Mouse (Mus musculus): ENCODE results near the gene 9930021J03Rik. TPM values are rescaled to one million over a fixed set of nuclear protein-coding genes. Genes with fewer than 3 reads are reported as not detected.

Gene 9930021J03Rik
- total RNA-seq (2021), result 10 to 100 TPM; 40.6 to 40.8 TPM
- long read RNA-seq, full-length matches to known transcripts, result 6 of 17 reads
- long read RNA-seq, partial matches to known transcripts, result 6 of 17 reads
- long read RNA-seq, other reads (novel, unspliced or antisense), result 5 of 17 reads

GRCm38 (mm10) chr19:29805917-29806785 lies at the start of gene 9930021J03Rik:
Gene 9930021J03Rik (minus strand): TSS chr19:29805989.
- peak; percentile 98 for DNase-seq (ENCODE audit: low spot score in 2 of 2)

DNA sequence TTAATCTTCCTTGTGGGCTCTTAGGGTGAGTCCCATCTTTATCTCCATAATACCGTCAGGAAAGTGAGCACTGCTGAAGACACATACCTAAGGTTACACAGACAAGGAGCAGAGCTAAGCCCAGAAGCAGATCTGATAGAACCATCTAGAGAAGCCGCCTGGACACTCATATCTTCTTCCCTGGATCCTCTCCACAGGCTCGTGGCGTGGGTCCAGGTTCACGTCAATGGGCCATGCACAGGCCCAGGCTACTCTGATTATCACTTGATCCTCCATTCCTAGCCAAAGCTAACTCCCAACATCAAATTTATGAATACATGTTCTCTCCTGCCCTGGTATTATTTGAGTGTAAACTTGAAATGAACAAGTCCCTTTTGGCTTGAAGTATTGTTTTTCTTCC lies 47.9 kb upstream of the 9930021J03Rik start:
- DNase-seq (ENCODE audit: low spot score in 2 of 2), result no peak

DNA sequence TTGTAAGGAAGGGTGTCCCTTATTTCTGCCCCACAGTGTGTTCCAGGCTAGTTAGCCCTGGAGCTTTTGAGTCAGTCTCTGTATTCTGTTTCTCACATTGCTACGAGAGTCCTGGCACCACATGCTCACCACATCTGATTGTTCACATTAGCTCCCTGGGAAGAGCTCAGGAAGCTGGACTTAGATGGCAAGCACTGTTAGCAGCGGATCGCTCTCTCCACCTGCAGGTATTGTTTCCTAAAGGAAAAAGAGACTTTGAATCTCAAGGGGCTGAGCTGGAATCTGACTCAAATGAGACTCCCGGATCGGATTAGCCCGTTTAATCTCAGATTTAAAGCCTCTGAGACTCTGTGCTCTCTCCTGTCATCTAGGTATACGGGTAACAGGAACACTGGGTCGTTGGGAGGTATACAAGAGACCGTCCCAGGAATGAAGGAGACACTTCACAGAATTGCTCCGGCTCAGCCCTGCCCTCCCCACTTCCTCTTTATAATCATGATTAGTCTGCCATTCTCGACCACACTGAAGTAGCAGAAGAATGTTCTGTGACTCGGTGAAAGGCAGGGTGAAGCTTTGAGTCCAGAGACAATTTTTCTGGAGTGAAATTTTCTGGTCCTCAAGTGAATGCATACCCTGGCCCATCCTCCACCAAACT lies 45.4 kb upstream of the 9930021J03Rik start:
- DNase-seq (ENCODE audit: low spot score in 2 of 2), result no peak

DNA sequence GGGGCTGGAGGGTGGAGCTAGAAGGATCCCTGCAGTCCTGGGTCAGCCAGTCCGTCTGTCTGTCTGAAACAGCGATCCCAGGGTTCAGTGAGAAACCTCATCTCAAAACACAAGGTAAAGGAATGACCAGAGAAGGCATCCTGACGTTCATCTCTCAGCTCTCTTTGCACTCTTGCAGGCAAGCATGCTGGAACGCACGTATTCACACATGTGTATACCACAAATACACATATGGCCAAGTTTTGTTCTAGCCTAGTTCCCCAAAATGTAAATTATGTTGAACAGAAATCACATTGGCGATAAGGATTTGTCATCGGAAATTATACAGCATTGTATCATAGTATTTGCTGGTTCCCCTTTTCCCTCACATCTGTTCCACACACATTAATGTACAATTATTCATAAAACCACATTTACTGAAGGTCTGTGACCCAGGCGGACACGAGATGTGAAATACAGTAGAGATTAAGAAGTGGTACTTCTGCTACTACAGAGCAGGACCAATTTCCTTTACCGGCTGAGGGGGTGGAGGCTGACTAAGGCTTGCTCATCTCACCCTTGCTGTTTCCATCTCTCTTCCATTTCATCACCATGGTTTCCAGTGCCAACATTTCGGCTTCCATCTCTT lies 44.2 kb upstream of the 9930021J03Rik start:
- DNase-seq (ENCODE audit: low spot score in 2 of 2), result no peak

DNA sequence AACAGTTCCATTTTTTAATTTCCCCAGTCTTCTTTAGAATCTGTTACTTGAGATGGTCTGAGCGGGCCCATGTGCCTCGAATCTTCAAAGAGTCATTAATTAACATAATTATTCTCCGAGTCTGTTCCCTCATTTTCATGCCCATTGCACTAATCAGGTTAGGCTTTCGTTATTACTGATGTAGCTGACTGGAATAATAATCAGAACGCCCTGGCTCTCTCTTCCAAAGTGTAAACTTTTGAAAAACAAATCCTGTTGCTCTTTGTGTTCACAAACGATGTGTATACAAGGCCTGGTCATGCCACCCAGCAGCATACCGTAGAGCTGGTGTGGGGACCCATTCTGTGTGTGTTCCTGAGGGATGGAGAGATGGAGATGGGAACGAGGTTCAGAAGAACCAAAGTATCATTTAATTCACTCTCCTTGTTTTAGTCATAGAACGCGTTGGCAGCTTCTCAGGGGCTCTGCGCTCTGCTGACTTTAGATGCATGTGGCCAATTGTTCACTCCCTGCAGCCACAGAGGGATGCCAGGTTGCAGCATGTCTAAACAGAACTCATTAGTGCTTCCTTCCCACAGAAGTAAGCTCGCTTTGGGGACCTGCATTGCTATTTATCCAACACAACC lies 38.4 kb upstream of the 9930021J03Rik start:
- peak in 1 of 2 experiments; percentile 37 for DNase-seq (ENCODE audit: low spot score in 2 of 2)

DNA sequence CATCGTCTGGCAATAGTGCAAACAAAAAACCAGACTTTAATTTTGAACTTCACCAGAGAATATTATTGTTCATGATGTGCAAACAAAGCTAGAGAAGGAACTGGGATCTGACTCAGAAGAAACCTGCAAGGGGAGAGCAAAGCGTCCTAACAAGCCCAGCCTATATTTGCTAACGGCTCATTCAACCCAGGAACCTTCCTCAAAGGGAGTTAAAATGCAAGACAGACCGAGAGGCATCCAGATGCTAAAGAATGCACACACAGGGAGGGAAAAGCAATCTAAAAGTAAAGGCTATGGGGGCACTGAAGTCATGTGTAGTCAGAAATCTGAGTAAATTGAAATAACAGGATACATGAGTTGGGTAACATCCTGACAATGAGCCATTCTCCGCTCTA lies 37.8 kb upstream of the 9930021J03Rik start:
- no peak for DNase-seq (ENCODE audit: low spot score in 2 of 2)

GRCm38 (mm10) chr19:29842973-29843372 lies 37.2 kb upstream of the 9930021J03Rik start:
- no peak for DNase-seq (ENCODE audit: low spot score in 2 of 2)

- DNase-seq (ENCODE audit: low spot score in 2 of 2), result peak; percentile 22 to 63
Measured at GRCm38 (mm10) chr19:29840642-29841041, 34.9 kb upstream of the 9930021J03Rik start.

DNA sequence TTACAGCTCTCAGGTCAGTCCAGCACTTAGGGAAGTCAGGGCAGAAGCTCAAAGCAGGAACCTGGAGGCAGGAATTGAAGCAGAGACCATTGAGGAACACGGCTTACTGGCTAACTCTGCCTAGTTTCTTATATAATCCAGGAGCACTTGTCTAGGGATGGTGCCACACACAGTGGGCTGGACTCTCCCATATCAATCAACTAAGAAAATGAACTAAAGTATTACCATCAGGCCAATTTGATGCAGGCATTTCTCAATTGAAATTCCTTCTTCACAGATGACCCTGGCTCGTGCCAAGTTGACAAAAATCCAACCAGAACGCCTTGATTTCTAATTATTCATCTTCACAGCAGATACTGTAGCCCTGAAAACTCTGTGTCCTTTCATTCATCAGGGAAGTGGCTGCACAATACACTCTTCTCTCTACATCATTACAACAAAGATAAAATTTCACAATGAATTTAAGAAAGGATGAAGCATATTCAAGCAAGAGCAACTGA lies 32.9 kb upstream of the 9930021J03Rik start:
- DNase-seq (ENCODE audit: low spot score in 2 of 2), result no peak

DNA sequence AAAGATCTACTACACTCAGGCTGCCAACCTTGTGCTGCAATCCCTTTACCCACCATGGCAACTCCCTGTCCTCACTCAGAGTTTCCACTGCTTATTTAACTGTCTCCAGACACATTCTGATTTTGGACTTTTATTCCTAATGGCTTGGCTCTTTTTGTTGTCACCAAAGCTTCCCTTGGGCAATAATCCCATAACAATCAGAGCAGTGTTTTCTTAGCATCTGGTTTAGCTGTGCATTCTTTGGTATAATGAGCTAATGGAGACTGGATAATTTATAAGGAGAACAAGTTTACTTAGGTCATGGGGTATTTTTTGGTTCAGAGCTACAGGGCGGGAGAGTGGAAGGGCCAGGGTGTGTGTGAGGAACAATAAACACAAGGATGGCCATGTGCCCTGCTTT lies 32.4 kb upstream of the 9930021J03Rik start:
- no peak for DNase-seq (ENCODE audit: low spot score in 2 of 2)

GRCm38 (mm10) chr19:29835364-29836034 lies 29.7 kb upstream of the 9930021J03Rik start:
- no peak for DNase-seq (ENCODE audit: low spot score in 2 of 2)

DNA sequence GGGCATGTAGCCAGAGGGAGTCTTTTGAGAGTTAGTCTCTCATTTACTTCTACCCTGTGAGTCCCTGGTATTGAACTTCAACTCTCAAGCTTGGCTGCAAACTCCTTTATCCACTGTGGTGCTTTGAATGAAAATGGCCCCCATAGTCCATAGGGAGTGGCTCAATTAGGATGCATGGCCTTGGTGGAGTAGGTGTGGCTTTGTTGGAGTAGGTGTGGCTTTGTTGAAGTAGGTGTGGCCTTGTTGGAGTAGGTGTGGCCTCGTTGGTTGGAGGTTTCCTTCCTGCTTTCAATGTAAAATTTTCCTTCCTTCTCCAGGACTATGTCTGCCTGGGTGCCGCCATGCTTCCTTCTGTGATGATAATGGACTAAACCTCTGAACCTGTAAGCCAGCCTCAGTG lies 25.1 kb upstream of the 9930021J03Rik start:
- DNase-seq (ENCODE audit: low spot score in 2 of 2), result no peak

DNA sequence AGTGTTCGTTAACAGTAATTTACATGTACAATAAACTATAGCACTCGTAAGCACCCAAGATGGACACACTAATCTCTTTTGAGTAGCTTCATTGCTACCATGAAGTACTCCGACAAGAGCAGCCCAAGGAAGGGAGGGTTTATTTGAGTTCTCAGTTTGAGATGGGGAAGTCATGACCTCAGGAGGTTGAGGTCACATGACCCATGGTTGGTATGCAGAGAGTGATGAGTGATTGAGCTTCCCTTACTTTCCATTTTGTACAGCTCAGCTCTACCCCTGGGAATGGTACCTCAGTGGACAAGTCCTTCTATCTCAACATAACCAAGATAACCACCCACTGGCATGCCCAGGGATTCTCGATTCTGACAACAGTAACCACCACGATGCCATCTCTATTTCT lies 22.8 kb upstream of the 9930021J03Rik start:
- no peak for DNase-seq (ENCODE audit: low spot score in 2 of 2)

- peak; percentile 51 to 72 for DNase-seq (ENCODE audit: low spot score in 2 of 2)
Measured at GRCm38 (mm10) chr19:29826686-29827085, 20.9 kb upstream of the 9930021J03Rik start.

- DNase-seq (ENCODE audit: low spot score in 2 of 2), result no peak
Measured at GRCm38 (mm10) chr19:29825003-29825402, 19.2 kb upstream of the 9930021J03Rik start.

DNA sequence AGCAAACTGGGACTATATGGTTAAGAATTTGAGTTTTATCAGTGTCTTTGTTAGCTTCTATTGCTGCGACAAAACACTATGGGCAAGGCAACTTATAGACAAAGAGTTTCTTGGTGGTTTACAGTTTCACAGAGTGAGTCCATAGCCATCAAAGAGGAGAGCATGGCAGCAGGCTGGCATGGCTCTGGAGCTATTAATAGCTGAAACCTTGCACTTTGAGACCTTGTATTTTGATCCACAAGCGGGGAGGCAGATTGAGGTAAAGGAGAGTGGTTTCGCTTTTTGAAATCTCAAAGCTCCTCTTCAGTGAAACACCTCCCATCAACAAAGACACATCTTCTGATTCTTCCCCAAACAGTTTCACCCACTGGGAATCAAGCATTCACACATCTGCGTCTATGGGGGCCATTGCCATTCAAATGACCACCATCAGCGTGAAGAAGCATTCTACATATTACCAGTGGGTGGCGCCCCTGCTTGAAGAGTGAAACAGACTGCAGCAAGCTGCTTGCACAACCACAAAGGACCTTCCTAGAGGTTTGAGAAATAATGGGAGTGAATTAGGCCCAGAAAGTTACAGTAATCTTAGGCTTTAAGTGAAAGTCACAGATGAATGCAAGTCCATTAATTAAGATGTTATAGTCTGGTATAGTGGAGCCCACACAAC lies 18.4 kb upstream of the 9930021J03Rik start:
- DNase-seq (ENCODE audit: low spot score in 2 of 2), result peak in 1 of 2 experiments; percentile 41

DNA sequence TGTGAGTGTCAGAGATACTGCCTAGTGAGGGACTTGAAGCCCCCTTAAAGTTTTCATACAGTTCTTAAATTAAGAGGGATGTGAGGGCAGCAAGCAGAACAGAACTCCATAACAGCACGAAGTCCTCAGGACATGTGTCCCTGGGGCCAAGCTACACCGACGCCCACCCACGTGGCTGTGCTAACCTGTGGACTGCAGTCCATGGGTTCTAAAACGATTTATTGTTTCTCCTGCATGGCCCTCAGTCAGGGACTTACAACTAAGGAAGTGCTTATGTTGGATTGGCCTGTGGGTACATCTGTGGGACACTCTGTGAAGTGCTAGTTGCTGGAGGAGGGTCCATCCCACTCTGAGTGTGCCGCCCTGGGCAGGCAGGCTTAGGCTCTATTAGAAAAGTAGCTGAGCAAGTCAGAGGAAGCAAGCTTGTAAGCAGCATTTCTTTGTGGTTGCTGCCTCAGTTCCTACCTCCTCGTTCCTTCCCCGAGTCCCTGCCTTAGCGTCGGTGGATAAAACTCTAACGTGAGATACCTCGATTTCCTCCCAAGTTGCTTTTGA lies 17.7 kb upstream of the 9930021J03Rik start:
- DNase-seq (ENCODE audit: low spot score in 2 of 2), result no peak

- DNase-seq (ENCODE audit: low spot score in 2 of 2), result peak in 1 of 2 experiments; percentile 66
Measured at GRCm38 (mm10) chr19:29820966-29821365, 15.2 kb upstream of the 9930021J03Rik start.

GRCm38 (mm10) chr19:29812581-29813460 lies 7.0 kb upstream of the 9930021J03Rik start, which contains the start of gene Ranbp6:
Gene Ranbp6 (minus strand): TSS chr19:29812974.
- DNase-seq (ENCODE audit: low spot score in 2 of 2), result peak; percentile 87 to 94

All from layer of hippocampus, adult 18-20 months (tissue).